Mouse (Mus musculus): ENCODE data around the gene Rgs3. TPM values are rescaled to one million over a fixed set of nuclear protein-coding genes. Genes with fewer than 3 reads are reported as not detected.

The Rgs3 gene
- total and polyA plus RNA-seq, 3 experiments = 28.2 to 39.5 (median 31.5) TPM

- DNase-seq = peak; percentile 77
Measured at GRCm38 (mm10) chr4:62628547-62628946, 68.9 kb downstream of the Rgs3 start.

- no peak for DNase-seq
Measured at GRCm38 (mm10) chr4:62629461-62629860, 69.8 kb downstream of the Rgs3 start.

DNA sequence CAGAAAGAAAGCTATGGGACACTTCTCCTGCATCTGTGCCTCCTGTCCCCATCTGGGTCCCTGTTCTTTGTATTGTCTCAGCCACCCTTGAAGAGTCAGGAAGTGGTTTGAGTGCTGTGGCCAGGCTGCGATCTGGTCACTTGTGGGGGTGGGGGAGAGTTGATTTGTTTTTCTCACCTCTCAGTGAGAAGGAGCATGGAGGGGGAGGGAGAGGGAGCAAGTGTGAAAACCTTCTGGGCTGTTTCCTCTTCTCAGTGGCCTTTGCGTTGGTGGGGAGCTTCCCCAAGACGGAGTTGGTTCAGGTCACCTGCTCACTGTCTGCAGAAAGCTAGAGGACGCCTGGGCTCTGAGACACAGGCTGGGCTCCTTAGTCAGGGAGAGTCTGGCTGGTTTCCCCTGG lies 70.3 kb downstream of the Rgs3 start:
- no peak for DNase-seq

DNA sequence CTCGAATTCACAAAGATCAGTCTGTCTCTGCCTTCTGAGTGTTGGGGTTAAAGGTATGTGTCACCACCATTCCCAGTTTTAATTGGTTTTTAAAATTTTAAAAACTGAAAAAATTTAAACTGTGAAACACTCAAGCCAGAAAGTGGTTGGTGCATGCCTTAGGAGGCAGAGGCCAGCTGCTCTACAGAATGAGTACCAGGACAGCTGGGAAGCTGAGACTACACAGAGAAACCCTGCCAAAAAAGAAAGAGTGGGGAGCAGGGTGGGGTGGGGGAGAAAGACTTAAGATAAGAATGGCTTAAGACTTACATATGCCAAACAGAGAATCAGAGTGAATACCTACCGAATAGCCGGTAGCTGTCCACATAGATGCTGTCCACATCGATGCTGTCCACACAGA lies 73.6 kb downstream of the Rgs3 start:
- DNase-seq = no peak

DNA sequence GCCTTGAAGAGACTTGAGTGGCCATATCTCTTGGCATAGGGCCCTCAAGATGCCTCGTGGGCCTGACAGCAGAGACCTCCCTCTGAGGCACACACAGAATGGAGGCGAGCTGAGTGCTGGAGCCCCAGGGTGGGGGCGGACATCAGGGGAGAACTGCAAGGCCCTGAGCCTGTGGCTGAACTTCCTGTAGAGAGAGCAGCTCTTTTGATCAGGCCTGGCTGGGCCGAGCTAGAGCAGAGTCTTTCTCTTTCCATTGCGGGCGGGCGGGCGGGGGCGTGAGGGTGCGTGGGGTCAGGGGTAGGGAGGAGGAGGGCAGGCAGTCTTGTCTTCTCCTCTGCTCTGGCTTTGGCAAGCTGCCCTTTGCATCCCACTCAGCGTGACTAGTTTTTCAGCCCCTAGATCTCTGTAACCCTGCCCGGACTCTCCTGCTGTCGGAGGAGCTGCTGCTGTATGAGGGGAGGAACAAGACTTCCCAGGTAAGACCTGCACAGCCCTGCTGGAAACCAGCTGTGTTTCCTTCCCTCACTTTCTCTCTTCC lies 74.5 kb downstream of the Rgs3 start:
- peak; percentile 64 for DNase-seq

DNA sequence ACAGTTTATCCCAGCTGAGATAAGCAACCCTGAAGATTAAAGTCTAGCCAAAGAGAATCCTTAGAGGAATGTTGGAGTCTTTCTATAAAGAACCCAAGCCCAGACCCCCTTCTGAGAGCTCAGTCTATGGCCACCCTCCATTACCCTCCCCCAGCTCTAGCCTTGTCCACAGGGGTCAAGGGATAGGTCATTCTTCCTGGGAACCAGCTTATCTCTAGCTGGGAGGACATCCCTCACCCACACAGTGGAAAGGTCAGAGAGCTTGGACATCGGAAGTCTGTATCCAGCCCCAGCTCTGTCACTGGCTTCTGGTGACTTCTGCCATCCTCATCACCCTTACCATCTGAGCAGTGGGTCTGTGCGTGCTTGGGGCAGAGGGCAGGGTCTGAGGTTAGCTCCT lies 75.2 kb downstream of the Rgs3 start:
- no peak for DNase-seq

GRCm38 (mm10) chr4:62636047-62636446 lies 76.4 kb downstream of the Rgs3 start:
- DNase-seq = peak; percentile 59

DNA sequence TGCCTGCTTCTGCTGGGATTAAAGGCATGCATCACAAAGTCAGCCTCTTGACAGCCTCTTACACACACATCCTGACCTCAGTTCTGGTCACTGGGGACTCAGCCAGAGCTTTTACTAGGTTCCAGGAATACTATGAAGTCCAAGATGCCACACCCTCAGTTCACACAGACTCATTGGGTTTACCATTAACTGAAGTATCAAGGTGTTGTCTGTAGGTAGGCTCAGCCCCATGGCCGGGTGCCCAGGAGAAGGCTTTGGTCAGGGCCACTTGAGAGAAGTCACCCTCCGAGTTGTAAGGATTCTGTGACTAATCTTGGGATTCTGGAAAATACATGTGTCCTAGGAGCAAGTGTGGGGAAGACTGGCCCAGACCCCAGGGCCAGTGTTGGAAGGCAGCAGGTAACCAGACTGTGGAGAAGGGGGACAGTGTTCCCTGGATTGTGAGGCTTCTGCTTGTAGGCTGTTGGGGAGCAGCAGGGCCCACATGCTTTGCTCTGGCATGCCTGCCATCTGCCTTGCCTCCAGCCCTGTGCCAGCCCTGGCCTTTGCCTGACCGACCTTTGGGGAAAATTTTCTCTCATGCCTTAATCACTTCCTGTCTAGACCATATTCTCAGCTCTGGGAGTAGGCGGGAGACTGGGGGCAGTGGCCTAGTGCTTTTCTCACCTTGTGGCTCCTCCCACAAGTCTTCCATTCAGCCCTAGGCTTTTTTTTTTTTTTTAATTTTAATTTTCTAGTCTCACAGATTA lies 78.4 kb downstream of the Rgs3 start:
- DNase-seq = no peak

GRCm38 (mm10) chr4:62640496-62641229 lies 81.0 kb downstream of the Rgs3 start:
- DNase-seq = no peak

DNA sequence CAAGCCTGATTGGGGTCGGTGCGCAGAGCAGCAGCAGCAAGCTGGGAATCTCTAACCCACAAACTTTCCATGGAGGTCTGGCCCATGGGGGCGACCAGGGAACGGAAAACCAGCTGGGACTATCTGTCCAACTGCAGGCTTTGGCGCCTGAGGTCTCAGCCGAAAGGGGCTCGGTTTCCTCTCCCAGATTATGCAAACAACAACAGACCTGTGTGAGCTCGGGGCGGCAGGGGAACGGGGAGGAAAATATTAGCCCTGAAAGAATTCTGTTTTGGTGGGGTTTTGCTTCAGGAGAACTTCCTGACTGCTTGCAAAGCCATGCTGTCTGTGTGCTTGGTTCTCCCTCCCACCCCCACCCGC lies 81.6 kb downstream of the Rgs3 start:
- no peak for DNase-seq

DNA sequence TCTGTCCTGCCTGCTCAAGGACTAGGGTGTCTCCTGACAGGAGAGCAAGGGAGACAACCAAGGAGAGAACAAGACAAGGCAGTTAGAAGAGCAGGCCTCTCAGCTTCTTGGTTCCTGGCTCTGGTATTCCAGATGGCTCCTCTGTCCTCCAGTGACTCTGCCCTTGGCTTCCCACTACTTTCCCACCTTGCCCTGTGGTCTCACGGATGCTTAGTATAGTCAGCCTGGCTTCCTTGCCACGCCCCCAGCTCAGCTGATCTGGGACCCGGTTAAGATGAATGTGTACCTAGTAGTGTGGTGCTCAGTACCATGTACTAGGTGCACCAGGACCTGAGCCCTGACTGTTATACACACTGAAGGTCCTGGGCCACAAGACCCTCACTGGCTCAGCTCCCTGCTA lies 82.0 kb downstream of the Rgs3 start:
- DNase-seq = no peak

DNA sequence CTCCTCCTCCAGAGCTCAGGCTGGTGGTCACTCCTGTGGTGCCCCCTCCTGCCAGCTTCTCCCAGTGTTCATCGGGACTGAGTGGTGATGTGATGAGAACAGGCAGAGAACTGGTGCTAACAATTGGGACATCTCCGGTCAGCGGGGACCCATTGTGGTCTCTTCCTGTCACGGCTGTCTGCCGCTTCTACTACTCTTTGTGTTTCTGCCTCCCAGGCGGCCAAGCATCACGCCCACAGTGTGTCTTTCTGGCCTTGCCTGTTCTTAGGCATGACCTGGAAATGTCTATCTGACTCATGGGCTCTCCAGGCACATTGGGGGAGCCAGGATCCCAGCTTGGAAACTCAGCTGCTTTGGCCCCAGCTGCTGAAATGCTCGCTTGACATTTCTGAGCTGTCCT lies 83.8 kb downstream of the Rgs3 start:
- DNase-seq = peak; percentile 70

DNA sequence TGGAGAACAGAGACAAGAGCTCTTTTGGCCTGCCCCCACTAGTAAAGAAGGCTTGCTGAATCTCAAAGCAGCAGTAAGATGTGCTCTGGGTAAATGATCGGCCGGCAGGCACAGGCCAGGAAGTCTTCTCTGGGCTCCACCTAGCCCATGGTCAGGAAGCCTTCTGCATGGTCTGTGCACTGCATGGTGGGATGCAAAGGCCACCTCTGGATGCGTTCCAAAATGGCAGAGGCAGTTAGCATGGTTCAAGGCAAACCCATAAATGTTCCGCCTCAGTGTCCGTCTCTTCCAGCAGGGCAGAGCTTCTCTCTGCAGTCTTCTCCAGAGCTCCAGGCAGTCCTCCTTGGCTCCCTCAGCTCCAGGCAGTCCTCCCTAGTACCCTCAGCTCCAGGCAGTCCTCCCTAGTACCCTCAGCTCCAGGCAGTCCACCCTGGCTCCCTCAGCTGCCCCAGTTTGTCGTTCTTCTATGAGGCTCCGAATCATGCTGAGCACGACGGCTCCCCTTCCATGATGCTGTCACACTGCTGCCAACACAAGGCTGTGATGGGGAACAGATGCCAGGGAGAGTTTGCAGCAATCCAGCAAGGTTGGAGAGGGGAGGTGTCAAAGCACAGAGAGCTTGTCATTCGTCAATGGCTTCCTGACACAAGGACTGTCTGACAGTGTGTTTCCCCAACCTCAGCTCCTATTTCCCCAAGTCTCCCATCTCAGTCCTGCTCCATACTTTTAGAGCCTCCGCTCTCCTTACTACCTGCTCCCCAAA lies 84.6 kb downstream of the Rgs3 start:
- no peak for DNase-seq

- no peak for DNase-seq
Measured at GRCm38 (mm10) chr4:62646556-62647248, 87.1 kb downstream of the Rgs3 start.

- DNase-seq = no peak
Measured at GRCm38 (mm10) chr4:62648848-62649247, 89.2 kb downstream of the Rgs3 start.

GRCm38 (mm10) chr4:62649536-62650230 lies 90.0 kb downstream of the Rgs3 start:
- DNase-seq = no peak

GRCm38 (mm10) chr4:62651179-62651760 lies 91.6 kb downstream of the Rgs3 start:
- DNase-seq = no peak

- DNase-seq = no peak
Measured at GRCm38 (mm10) chr4:62652215-62652614, 92.6 kb downstream of the Rgs3 start.

GRCm38 (mm10) chr4:62652921-62653757 lies 93.5 kb downstream of the Rgs3 start:
- DNase-seq = no peak
